Mouse (Mus musculus) myocyte (in vitro differentiated cells): ENCODE results near the gene Nrde2.

ENCODE experiments used
- CEBPB ChIP-seq: IDR thresholded peaks from 2 replicates; pipeline ENCODE4 v1.6.1; 2011; ENCODE audit warnings: mild to moderate bottlenecking, moderate library complexity; ENCODE audit not compliant: poor library complexity, insufficient read depth, severe bottlenecking
- MAX ChIP-seq: IDR thresholded peaks from one replicate; pipeline ENCODE4 v1.6.1; 2011; ENCODE audit warnings: low read depth, mild to moderate bottlenecking, control low read depth
- MYOD1 ChIP-seq, 3 experiments: IDR thresholded peaks; one replicate each; pipeline ENCODE4 v1.6.1; 2011; ENCODE audit warnings: control low read depth in 2 of 3, low read depth in 2 of 3, mild to moderate bottlenecking in 2 of 3, moderate library complexity in 1 of 3; ENCODE audit not compliant: insufficient read length in 2 of 3, control insufficient read depth in 1 of 3
- MYOG ChIP-seq, 3 experiments: IDR thresholded peaks; one replicate each; pipeline ENCODE4 v1.6.1; 2011; ENCODE audit warnings: control low read depth in 2 of 3, low read depth in 2 of 3, mild to moderate bottlenecking in 2 of 3; ENCODE audit not compliant: insufficient read length in 2 of 3, control insufficient read depth in 1 of 3, insufficient read depth in 1 of 3
- POLR2A ChIP-seq: IDR thresholded peaks from one replicate; pipeline ENCODE4 v1.6.1; 2011; ENCODE audit warnings: low read depth, mild to moderate bottlenecking, control low read depth, moderate library complexity; ENCODE audit not compliant: insufficient read length
- POLR2AphosphoS2 ChIP-seq: IDR thresholded peaks from one replicate; pipeline ENCODE4 v1.6.1; 2011; ENCODE audit warnings: low read depth, control low read depth; ENCODE audit not compliant: insufficient read length
- TCF12 ChIP-seq: IDR thresholded peaks from one replicate; pipeline ENCODE4 v1.6.1; 2011; ENCODE audit warnings: mild to moderate bottlenecking, control low read depth; ENCODE audit not compliant: poor library complexity, insufficient read depth, severe bottlenecking

DNA sequence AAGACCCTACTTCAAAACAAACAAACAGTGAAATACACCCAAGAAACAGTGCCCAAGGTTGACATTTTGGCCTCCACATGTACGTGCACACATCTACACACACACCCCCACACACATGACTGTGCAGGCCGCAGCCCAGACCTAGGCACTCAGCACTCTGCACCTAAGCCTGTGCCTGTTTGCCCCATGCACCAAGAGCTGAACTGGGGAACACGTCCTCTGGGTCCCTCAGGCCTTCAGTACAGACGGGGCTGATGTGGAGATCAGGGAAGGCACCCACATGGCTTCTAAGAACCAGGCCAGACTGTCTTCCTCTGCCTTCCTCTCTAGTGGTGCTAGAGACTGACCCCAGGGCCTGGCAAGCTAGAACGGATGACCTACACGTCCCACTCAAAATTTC is 30.9 kb downstream of the Nrde2 start:
- TF ChIP-seq CEBPB (no peak), POLR2A (no peak), TCF12 (no peak), POLR2AphosphoS2 (no peak), MAX (no peak), MYOD1 (IDR thresholded peaks at IDR 0.05; ENCODE audit: control insufficient read depth in 1 of 3, insufficient read length in 2 of 3, low read depth in 2 of 3) (no peak), MYOG (IDR thresholded peaks at IDR 0.05; ENCODE audit: control insufficient read depth in 1 of 3, insufficient read depth in 1 of 3, insufficient read length in 2 of 3, low read depth in 2 of 3) (no peak)
